In the genomic region with DNA sequence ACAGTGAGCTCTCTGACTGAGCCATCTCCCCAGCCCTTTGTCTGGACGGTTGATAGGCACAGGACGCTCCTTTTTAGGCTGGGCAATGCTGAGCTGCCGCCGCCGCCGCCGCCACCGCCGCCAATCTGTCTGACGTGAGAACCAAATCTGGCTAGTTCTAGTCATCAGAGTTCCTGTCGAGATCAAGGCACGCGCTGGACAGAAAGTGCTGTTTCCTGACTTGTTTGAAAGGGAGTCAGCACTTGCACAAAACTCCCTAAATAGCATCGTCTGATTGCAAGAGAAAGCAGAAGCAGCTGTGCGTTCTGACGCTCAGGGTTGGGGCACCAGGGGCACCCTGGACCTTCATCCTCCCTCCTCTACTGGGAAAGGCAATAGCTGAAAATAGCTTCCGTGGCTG, we compare ENCODE assay signal across 8 mouse cellular contexts.
DNase-seq lines count a peak whose midpoint lies in the region; ATAC-seq lines count a peak whose summit lies in the region.

No protein-coding gene starts in this region.

- peak; percentile 25 for DNase-seq in adrenal gland, adult 2 months
- DNase-seq in adrenal gland, postnatal 14 days: no peak
- peak; percentile 41 to 56 for DNase-seq in spleen, postnatal 36 days (ENCODE audit: low spot score in 2 of 2)
- DNase-seq in spleen, postnatal 4 days (ENCODE audit: low spot score in 2 of 2): no peak
- peak; percentile 61 for DNase-seq in induced T-regulatory cell, adult 2 months (ENCODE audit: low read depth)
- DNase-seq in cerebellum, adult 18-20 months: no peak

- peak; percentile 88 for ATAC-seq in megakaryocyte progenitor cell, adult 5-6 weeks (replicated peaks; ENCODE audit: poor library complexity)
- no peak for ATAC-seq in erythroid progenitor cell, adult 5-6 weeks (replicated peaks; ENCODE audit: low FRiP score, poor library complexity, severe bottlenecking)

Comparison
In these comparisons a context has a peak if more than half of its experiments do, and no peak if none do; other contexts are left out.
1. DNase-seq: peak in adrenal gland, adult 2 months (single experiment), spleen, postnatal 36 days (2 of 2) and induced T-regulatory cell, adult 2 months (single experiment); none in adrenal gland, postnatal 14 days (single experiment), spleen, postnatal 4 days (0 of 2) and cerebellum, adult 18-20 months (0 of 2).